Comparison of ENCODE assay signal across 8 mouse cellular contexts in the genomic region with DNA sequence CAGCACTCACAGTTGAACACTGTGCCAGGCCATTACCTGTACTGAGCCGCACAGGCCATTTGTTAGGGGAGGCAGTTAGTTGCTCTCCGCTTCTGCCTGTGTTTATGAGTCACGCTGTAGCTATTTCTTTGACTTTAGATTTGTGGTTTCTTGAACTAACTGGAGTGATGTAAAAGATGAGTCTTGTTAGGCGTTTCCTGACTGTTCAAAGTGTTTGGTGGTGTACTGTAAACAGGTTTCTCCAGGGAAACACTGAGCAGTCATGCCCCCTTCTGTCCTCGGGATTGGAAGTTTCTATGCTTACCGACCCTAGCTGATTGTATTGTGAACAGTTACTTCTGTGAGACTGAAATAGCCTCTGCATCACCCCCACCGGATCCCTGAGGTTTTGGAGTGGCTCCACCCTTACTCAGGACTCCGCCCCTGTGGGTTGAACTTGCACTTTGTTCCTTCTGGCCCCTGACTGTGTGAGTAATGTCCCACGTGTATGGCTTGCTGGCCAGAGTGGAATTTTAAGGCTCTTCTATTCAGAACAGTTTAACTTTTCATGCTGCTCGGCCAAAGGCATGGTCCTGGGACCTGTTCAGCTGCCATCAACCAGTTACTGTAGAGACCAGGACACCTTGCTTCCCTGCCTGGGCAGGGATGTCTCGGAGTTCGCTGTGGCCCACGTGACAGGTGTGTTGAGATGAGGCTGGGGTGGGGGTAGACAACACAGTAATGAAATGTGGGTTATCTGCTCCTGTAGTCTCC. TPM values are rescaled to one million over a fixed set of nuclear protein-coding genes. Genes with fewer than 3 reads are reported as not detected.
DNase-seq lines count a peak whose midpoint lies in the region; ATAC-seq lines count a peak whose summit lies in the region.

No protein-coding gene starts in this region.

- no peaks in the 10 kb centered on the region for H3K9me3 ChIP-seq in embryonic facial prominence, embryonic 12.5 days
- H3K9me3 ChIP-seq in heart, embryonic 13.5 days: no peaks in the 10 kb centered on the region
- H3K9me3 ChIP-seq in kidney, embryonic 16.5 days (ENCODE audit: low read length): no peaks in the 10 kb centered on the region

- peaks cover 32% of the 10 kb centered on the region for H3K4me1 ChIP-seq in embryonic facial prominence, embryonic 12.5 days
- H3K4me1 ChIP-seq in heart, embryonic 13.5 days: peaks cover 59% of the 10 kb centered on the region
- peaks cover 37% of the 10 kb centered on the region for H3K4me1 ChIP-seq in kidney, embryonic 16.5 days (ENCODE audit: insufficient read depth, low read length)

- no peak overlapping the region for H3K27ac ChIP-seq in embryonic facial prominence, embryonic 12.5 days
- peak overlapping the region; percentile 81 for H3K27ac ChIP-seq in heart, embryonic 13.5 days (replicated peaks)
- peak overlapping the region; percentile 54 for H3K27ac ChIP-seq in kidney, embryonic 16.5 days (ENCODE audit: low read length)

- H3K4me2 ChIP-seq in embryonic facial prominence, embryonic 12.5 days (replicated peaks): no peak overlapping the region
- peak overlapping the region; percentile 69 for H3K4me2 ChIP-seq in heart, embryonic 13.5 days
- peak overlapping the region; percentile 46 for H3K4me2 ChIP-seq in kidney, embryonic 16.5 days (replicated peaks; ENCODE audit: low read depth, low read length)

- WGBS in embryonic facial prominence, embryonic 12.5 days: 26% methylated on average over 13 of the region's 13 CpGs
- 11% methylated on average over 13 of the region's 13 CpGs for WGBS in heart, embryonic 13.5 days
- 14% methylated on average over 13 of the region's 13 CpGs for WGBS in kidney, embryonic 16.5 days

- no peak overlapping the region for H3K4me3 ChIP-seq in embryonic facial prominence, embryonic 12.5 days
- peak overlapping the region; percentile 41 for H3K4me3 ChIP-seq in heart, embryonic 13.5 days
- peak overlapping the region; percentile 23 for H3K4me3 ChIP-seq in kidney, embryonic 16.5 days (ENCODE audit: low read length)

- no peaks in the 10 kb centered on the region for H3K27me3 ChIP-seq in embryonic facial prominence, embryonic 12.5 days
- no peaks in the 10 kb centered on the region for H3K27me3 ChIP-seq in heart, embryonic 13.5 days (replicated peaks)
- no peaks in the 10 kb centered on the region for H3K27me3 ChIP-seq in kidney, embryonic 16.5 days (ENCODE audit: insufficient read depth, low read length)

- H3K36me3 ChIP-seq in embryonic facial prominence, embryonic 12.5 days: no peaks in the 10 kb centered on the region
- H3K36me3 ChIP-seq in heart, embryonic 13.5 days: no peaks in the 10 kb centered on the region; the same call in 1 of the 2 replicates
- H3K36me3 ChIP-seq in kidney, embryonic 16.5 days (ENCODE audit: insufficient read depth, low read length): no peaks in the 10 kb centered on the region

- 0 out of 2 replicates have a peak, but pooled peaks have one; percentile 43 for ATAC-seq in embryonic facial prominence, embryonic 12.5 days (ENCODE audit: insufficient number of reproducible peaks, insufficient read depth, low FRiP score, low TSS enrichment)
- ATAC-seq in heart, embryonic 13.5 days (ENCODE audit: extremely low read depth, insufficient number of reproducible peaks, low FRiP score, low TSS enrichment): no peak
- ATAC-seq in kidney, embryonic 16.5 days (ENCODE audit: low FRiP score, low TSS enrichment): peak; percentile 87

- peak; percentile 33 for DNase-seq in retina, postnatal 1 day
- DNase-seq in retina, embryonic 14.5 days (ENCODE audit: low spot score): no peak
- DNase-seq in lung, postnatal 4 days: peak; percentile 81 to 82
- DNase-seq in spleen, postnatal 10 days (ENCODE audit: low spot score in 2 of 2): peak; percentile 45 to 77
- no peak for DNase-seq in frontal cortex, postnatal 36 days (ENCODE audit: low spot score in 2 of 2)

- no peak overlapping the region for H3K9ac ChIP-seq in embryonic facial prominence, embryonic 12.5 days
- H3K9ac ChIP-seq in heart, embryonic 13.5 days: peak overlapping the region; percentile 67
- H3K9ac ChIP-seq in kidney, embryonic 16.5 days (replicated peaks; ENCODE audit: low read length): peak overlapping the region; percentile 3; the same call in 1 of the 2 replicates

RNA-seq across cellular contexts. Expression of a gene that starts 57.0 kb away (rescaled TPM):
- polyA plus RNA-seq in embryonic facial prominence, embryonic 12.5 days (2016; fragmentation: Nextera tagmentation; extraction: Ambion mirVana): 5.3 and 6.1 TPM in 2 replicates
- polyA plus RNA-seq in heart, embryonic 13.5 days (2015; fragmentation: Nextera tagmentation; extraction: Ambion mirVana): 2.4 and 2.9 TPM in 2 replicates
- polyA plus RNA-seq in kidney, embryonic 16.5 days (2015; fragmentation: Nextera tagmentation; extraction: Ambion mirVana): 4.0 and 5.0 TPM in 2 replicates

RNA-seq across cellular contexts. Expression of a gene that starts 58.6 kb away (rescaled TPM):
- polyA plus RNA-seq in embryonic facial prominence, embryonic 12.5 days (2016; fragmentation: Nextera tagmentation; extraction: Ambion mirVana): 4.2 and 5.2 TPM in 2 replicates
- 4.8 and 5.1 TPM in 2 replicates for polyA plus RNA-seq in heart, embryonic 13.5 days (2015; fragmentation: Nextera tagmentation; extraction: Ambion mirVana)
- polyA plus RNA-seq in kidney, embryonic 16.5 days (2015; fragmentation: Nextera tagmentation; extraction: Ambion mirVana): 19.5 and 19.6 TPM in 2 replicates

Comparison
In these comparisons a context has a peak if more than half of its experiments do, and no peak if none do; other contexts are left out.
1. DNase-seq: peak in retina, postnatal 1 day (single experiment), lung, postnatal 4 days (2 of 2) and spleen, postnatal 10 days (2 of 2); none in retina, embryonic 14.5 days (single experiment) and frontal cortex, postnatal 36 days (0 of 2).